Mouse (Mus musculus) naive thymus-derived CD4-positive, alpha-beta T cell, adult 2 months (primary cell): Measurements from ENCODE around the gene Teddm3.
"Not testable (repeated sequence)": the region's sequence is repeated elsewhere in the genome, so short reads cannot be mapped to it uniquely, and the experiment has no call there.

Experiments used
- DNase-seq: peaks from one replicate; pipeline ENCODE4 v3.0.0-alpha.2; 2011; ENCODE audit warnings: low read depth

The Teddm3 gene

DNA sequence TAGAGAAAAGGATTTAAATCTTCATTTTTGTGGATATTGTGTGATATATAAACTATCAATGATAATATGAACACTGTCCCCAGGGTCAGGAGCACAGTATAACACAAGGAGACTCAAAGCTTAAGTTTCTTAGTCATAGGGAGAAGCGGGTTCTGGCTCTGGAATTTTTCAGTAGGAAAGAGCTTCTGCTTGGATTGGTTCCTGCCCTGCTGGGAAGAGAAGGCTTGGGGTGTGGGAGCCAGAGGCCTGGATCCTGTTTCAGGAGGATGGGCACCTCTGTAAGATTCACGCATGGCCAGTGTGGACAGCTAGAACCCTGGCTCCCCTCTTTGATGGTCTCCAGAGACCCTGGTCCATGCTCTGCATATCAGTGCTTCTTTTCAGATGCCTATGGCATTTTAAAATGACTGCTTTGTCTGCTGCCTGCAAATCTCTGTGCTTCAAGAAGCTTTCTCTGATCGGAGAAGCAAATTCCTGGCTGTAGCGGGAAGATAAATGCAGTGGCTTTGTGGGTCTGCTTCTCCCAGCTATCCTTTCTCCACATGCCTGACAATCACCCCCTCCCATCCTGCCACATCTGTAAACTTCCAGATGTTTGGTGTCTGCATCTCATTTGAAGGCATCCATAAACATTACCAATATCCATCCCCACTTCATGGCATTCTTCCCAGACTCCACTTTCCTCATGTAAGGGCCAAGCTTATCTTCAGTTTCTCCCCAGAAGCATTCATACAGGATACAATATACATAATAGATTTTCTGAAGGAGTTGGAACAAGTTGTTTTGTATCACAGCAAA lies 2.0 kb downstream of the Teddm3 start:
- no peak for DNase-seq

DNA sequence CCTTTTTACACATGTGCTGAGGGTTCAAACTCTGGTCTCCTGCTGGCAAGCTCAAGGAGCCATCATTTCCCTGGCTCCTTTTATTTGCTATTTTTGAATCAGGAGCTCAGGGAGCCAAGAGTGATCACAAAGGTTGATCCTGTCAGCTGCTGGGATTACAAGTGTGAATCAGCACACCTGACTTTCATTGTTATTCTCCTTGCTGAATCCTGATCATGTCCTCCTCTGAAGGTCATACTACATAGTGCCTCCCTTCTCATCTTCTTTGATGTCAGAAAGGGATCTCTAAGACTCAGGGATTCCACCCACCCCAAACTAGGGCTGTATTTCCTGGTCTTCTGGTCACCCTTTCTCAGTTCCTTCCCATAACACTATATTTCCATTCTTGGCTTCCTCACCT lies 3.9 kb downstream of the Teddm3 start:
- DNase-seq = no peak

DNA sequence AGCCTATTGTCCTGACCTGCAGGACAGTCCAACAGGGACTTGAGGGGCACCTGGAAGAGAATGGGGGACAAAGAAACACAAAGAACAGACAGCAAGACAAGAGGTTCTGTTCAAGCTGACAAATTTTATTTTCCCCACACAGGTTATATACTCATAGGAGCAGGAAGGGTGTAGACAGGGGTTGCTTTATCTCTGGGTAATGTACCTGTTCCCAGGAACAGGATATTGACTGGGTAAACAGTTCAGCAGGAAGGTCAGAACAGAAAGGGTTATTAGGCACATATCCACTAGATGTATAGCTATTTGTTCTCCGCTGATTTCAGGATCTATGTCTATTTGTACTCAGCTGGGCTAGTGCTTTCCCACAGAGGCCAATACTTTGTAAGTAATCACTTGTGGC lies 5.3 kb downstream of the Teddm3 start:
- DNase-seq = not testable (repeated sequence)

DNA sequence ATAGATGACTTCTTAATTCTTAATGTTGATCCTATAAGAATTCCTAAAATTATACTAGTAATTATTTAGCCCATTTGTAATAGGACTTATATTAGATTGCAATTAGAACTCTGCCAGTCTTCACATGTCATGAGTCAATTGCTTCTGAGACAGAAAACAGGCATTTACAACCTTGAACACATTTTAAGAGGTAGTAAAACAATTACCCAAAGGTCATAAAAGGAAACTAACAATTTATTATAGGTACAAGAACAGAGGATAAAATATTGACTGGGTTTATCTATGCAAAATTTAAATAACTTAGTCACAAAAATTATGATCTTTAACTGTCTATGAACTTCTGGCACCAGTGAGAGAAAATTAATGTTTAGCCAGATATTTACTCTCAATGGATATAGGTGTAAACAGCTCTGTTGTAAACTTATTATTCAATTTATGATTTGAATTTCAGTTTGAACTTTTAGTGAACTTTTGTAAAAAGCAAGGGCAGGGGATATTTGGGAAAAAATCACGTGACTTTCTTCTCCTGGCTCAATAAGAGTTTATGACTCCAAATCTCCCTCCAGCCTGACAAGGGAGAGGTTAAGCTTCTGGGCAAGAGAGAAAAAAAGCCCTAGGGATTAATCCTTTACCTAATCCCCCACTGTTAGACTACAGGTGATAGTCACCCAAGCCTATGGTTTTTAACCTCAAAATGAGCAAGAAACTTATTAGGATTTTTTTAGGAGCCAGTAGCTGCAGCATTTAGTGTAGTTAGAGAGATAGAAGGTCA lies 17.3 kb downstream of the Teddm3 start:
- no peak for DNase-seq

DNA sequence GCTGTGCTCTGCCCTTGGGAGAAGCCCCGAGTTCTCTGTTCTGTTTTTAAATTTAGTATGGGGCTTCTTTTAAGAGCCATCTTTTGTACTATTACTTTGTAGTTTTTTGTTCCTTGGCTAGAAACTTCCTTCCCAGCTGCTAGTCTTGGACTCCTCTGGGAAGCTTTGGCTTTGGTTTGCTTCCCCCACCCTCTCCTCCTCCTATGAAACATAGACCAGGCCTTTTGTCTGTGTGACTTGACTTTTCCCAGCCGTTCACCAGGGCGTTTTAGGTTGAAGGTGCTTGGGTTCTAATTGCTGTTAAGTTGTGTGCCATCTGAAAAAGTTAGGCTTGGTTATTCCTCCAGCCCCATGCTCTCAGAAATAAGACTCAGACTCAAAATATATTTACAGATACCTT lies 26.1 kb downstream of the Teddm3 start:
- DNase-seq = not testable (repeated sequence)

DNA sequence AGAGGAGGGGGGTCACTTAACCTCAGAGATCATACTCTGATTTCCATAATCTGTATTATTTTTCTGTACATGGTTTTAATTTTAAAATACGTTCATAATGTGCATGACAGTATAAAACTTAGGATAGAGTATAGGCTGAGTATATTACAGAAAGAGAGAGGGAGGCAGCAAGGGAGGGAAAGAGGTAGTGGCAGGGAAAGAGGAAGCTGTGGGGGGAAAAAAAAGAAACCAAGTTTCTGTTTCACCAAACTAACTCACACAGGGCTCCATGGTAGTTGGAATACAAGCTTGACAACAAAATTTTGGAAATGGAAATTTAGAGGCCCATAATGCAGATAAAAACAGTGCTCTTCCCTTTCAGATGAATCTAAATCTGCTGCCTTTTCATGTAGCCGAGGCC lies 31.0 kb downstream of the Teddm3 start:
- not testable (repeated sequence) for DNase-seq

GRCm38 (mm10) chr16:21116078-21116477 lies 37.7 kb downstream of the Teddm3 start:
- DNase-seq = no peak

DNA sequence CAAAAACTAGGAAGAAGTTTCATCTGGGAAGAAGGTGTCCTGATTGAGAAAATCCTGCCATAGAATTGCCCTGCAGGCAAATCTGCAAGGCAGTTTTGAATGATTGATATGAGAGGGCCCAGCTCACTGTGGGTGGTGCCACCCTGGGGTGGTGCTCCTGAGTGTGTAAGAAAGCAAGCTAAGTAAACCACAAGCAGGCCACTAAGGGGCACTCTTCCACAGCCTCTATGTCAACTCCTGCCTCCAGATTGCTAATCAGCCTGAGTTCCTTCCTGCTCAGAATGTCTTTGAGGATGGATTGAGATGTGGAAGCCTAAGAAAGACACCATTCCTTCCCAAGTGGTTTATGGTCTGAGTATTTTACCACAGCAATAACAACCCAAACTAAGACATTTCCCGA lies 44.3 kb downstream of the Teddm3 start:
- no peak for DNase-seq
